9 mouse cellular contexts compared by ENCODE assay signal in genomic region chr12:74320318-74320717, GRCm38 (mm10). TPM values are rescaled to one million over a fixed set of nuclear protein-coding genes. Genes with fewer than 3 reads are reported as not detected.
DNase-seq lines count a peak whose midpoint lies in the region; ATAC-seq and TF ChIP-seq lines count a peak whose summit lies in the region.
"Had no signal": no experiment of that assay in that cellular context is flagged by ENCODE, and none has a peak within 500 bp of the region (broad histone marks: within the 10 kb centered on the region; RNA-seq: fewer than 3 reads in every experiment).

No protein-coding gene starts in this region.

- no peak overlapping the region for H3K4me3 ChIP-seq in MEL (ENCODE audit: control insufficient read depth in 1 of 2, insufficient read depth in 1 of 2, low read depth in 2 of 2, low read length in 2 of 2)
- H3K4me3 ChIP-seq: megakaryocyte, embryonic 14.5 days had no signal

- no peak overlapping the region for H3K9ac ChIP-seq in MEL (ENCODE audit: control insufficient read depth, low read depth, low read length, poor library complexity, severe bottlenecking)

- no peaks in the 10 kb centered on the region for H3K9me3 ChIP-seq in MEL (replicated peaks; ENCODE audit: insufficient read depth, low read length)
- H3K9me3 ChIP-seq: megakaryocyte, embryonic 14.5 days had no signal

- H3K27ac ChIP-seq in MEL (ENCODE audit: control insufficient read depth, low read depth, low read length), result no peak overlapping the region

- TF ChIP-seq POLR2A in MEL (IDR thresholded peaks at IDR 0.05; ENCODE audit: control insufficient read depth in 1 of 2, insufficient read depth in 1 of 2, low read depth in 1 of 2, low read length in 2 of 2, poor library complexity in 1 of 2), result no peak

- no peaks in the 10 kb centered on the region for H3K4me1 ChIP-seq in MEL (ENCODE audit: control insufficient read depth in 1 of 2, insufficient read depth in 2 of 2, low read length in 2 of 2)

- no peak for TF ChIP-seq EP300 in MEL (IDR thresholded peaks at IDR 0.05; ENCODE audit: low read depth in 1 of 2, low read length in 2 of 2)

- peak; percentile 84 to 87 (median 86) for TF ChIP-seq CTCF in MEL (IDR thresholded peaks at IDR 0.05 in 2 of 3, conservative IDR thresholded peaks at IDR 0.05 in 1 of 3; ENCODE audit: control insufficient read depth in 1 of 3, insufficient read depth in 1 of 3, low read depth in 2 of 3, low read length in 3 of 3, poor library complexity in 1 of 3, severe bottlenecking in 1 of 3)

- H3K27me3 ChIP-seq in MEL (ENCODE audit: control insufficient read depth in 1 of 2, insufficient read depth in 2 of 2, low read length in 2 of 2), result no peaks in the 10 kb centered on the region
- H3K27me3 ChIP-seq: megakaryocyte, embryonic 14.5 days had no signal

- DNase-seq in adrenal gland, adult (ENCODE audit: inconsistent age in 2 of 2, low spot score in 1 of 2), result peak; percentile 39 to 85
- DNase-seq in adrenal gland, adult 8-10 months, result no peak
- DNase-seq in MEL (ENCODE audit: low read depth, low spot score), result peak; percentile 62
- peak; percentile 86 to 90 for DNase-seq in cerebellum, postnatal 10 days
- peak; percentile 44 for DNase-seq in heart, adult 8-10 months (ENCODE audit: low spot score)
- peak; percentile 35 for DNase-seq in layer of hippocampus, adult 9-11 months
- peak; percentile 4 for DNase-seq in spleen, adult 12 weeks (ENCODE audit: low spot score)

- H3K36me3 ChIP-seq in MEL (ENCODE audit: control insufficient read depth in 1 of 2, insufficient read depth in 2 of 2, low read length in 2 of 2), result no peaks in the 10 kb centered on the region

- peak; percentile 91 for TF ChIP-seq RAD21 in MEL (IDR thresholded peaks at IDR 0.05; ENCODE audit: low read depth, low read length)

- H3K79me2 ChIP-seq in MEL (ENCODE audit: control insufficient read depth, insufficient read depth, low read length, poor library complexity), result no peaks in the 10 kb centered on the region

- ATAC-seq in megakaryocyte progenitor cell, adult 5-6 weeks (replicated peaks; ENCODE audit: poor library complexity), result peak; percentile 73

TF ChIP-seq in MEL, 35 proteins besides CTCF, POLR2A, EP300 and RAD21:
- TF ChIP-seq ZC3H11A (IDR thresholded peaks at IDR 0.05; ENCODE audit: low read depth, low read length), result peak; percentile 72
- peak; percentile 90 for TF ChIP-seq SMC3 (IDR thresholded peaks at IDR 0.05; ENCODE audit: low read depth, low read length)
- TF ChIP-seq MAFK (IDR thresholded peaks at IDR 0.05; ENCODE audit: borderline replicate concordance, low read depth, low read length), result no peak

RNA-seq across cellular contexts. Expression of gene Gm11042, which starts 4.1 kb away (rescaled TPM):
- not detected for total RNA-seq in adrenal gland, adult 8-10 months (2022)
- total RNA-seq in MEL (2012; rRNA removed), result not detected in 2 replicates
- polyA plus RNA-seq in MEL (2012; ENCODE audit: insufficient read depth in 1 of 2, insufficient read length in 2 of 2, low read depth in 1 of 2, low replicate concordance in 2 of 2, missing spikeins in 1 of 2), result not detected
- not detected for total RNA-seq in heart, adult 8-10 months (2022)
- not detected in 2 replicates for total RNA-seq in megakaryocyte progenitor cell, adult 5-6 weeks (2015)
- total RNA-seq in megakaryocyte progenitor cell, adult 5-6 weeks (2017), result not detected in 2 replicates
